Mouse (Mus musculus) right cerebral cortex, postnatal 10 days (tissue): Measurements from ENCODE around the gene Rdm1.
"Not testable (repeated sequence)": the region's sequence is repeated elsewhere in the genome, so short reads cannot be mapped to it uniquely, and the experiment has no call there.

ENCODE experiments used
- DNase-seq, 2 experiments: peaks; one replicate each; pipeline ENCODE4 v3.0.0; 2021; ENCODE audit warnings: low spot score in 2 of 2

Gene Rdm1

DNA sequence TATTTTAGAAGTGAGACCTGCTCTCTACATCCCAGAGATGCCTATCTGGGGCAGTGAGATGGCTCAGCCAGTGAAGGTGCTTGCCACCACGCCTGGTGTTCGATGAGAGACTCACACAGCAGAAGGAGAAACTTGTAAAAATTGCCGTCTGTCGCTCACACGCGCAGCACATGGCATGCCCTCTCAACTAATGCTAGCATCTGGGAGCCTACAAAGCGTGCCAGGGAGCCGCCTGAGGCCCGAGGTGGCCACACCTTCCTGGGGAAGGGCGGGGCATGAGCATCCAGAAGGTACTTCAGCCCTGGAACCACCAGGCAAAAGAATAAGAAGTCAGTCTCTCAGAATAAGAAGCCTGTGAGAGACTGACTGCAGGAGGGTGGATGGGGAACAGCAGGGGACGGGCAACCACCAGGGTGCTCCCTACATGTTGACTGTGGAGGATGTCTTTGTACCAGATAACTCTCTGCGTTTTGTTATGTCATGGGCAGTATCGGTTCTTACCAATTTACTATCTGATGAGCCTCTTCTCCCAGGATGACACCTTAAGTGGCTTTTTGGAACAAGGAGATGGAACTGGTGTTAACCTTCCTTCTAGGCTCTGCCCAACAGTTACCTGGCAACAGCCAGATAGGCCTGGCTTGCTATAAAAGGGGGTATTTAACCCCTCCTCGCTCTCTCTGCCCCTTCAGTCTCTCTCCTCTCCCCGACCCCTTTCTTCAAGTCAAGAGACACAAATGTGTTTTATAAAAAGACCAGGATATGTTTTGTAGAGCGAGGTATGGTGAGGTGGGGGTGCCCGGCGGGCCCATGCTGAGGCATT lies 9.8 kb upstream of the Rdm1 start:
- no peak for DNase-seq

DNA sequence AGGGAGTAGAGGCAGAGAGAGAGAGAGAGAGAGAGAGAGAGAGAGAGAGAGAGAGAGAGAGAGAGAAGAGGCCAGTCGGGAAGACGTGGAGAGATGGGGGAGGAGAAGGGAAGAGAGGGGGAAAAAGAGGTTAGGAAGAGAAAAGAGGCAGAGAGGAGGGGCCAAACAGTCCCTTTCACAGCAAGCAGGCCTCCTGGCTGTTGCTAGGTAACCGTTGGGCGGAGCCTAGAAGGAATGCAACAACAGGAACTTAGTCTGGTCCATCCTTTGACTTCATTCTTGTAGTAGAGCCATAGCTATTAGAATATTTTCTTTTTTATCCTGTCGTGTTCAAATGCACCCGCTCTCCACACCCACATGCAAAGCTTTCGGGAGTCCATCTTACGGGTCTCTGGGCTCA lies 9.1 kb upstream of the Rdm1 start:
- DNase-seq = peak; percentile 62 to 76

DNA sequence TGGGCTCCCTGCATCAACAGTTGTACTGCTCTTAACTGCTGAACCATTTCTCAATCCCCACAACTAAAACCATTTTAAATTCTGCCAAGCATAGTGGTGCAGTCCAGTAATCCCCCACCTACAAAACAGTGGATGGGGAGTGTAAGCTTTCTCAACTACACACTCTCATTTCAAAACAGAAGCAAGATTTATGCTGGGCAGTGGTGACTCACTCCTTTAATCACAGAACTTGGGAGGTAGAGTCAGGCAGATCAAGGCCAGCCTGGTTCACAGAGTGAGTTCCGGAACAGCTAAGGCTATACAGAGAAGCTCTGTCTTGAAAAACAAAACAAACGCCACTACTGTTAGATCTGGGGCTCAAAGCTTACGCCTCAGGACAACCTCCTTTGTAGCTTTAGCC lies 8.4 kb upstream of the Rdm1 start:
- DNase-seq = no peak

DNA sequence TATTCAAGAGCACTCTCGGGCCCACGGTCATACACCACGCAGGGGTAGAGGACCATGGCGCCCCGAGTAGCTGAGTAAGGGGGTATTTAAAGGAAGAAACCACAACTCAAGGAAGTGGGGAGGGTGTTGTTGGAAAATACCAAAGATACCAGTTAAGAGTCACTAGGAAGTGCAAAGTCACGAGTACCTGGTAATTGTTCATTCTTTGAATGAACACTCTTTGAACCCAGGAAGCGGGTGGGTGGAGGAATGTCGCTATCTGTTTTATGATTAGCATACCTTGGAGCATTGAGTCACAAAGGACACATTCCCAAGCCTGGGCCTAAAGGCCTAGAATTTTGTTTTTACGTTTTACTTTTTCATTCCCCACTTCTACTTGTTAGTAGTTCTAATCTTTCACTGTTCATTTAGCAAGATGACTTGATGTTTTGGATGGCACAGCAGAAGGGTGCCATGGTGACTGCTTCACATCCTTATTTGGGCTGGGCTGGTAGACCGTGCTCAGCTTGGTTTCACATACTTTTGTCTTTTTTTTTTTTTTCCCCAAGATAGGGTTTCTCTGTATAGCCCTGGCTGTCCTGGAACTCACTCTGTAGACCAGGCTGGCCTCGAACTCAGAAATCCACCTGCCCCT lies 6.9 kb upstream of the Rdm1 start:
- DNase-seq = not testable (repeated sequence)

DNA sequence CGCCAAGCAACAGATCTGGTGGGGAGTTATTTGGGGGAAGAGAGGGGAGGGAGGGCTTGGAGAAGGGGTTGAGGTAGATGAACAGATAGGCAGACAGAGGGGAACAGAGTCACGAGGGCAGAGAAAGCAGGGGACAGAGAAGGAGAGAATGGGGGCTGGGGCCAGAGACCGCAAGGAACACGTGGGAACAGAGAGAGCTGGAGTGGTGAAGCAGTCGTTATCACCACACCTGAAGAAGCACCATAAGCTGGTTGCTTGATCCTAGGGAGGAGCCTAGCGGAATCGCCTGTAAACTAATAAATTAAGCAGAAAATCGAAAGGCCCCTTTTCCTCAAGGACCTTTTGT lies 373 bp upstream of the Rdm1 start:
- peak in 1 of 2 experiments; percentile 58 for DNase-seq

DNA sequence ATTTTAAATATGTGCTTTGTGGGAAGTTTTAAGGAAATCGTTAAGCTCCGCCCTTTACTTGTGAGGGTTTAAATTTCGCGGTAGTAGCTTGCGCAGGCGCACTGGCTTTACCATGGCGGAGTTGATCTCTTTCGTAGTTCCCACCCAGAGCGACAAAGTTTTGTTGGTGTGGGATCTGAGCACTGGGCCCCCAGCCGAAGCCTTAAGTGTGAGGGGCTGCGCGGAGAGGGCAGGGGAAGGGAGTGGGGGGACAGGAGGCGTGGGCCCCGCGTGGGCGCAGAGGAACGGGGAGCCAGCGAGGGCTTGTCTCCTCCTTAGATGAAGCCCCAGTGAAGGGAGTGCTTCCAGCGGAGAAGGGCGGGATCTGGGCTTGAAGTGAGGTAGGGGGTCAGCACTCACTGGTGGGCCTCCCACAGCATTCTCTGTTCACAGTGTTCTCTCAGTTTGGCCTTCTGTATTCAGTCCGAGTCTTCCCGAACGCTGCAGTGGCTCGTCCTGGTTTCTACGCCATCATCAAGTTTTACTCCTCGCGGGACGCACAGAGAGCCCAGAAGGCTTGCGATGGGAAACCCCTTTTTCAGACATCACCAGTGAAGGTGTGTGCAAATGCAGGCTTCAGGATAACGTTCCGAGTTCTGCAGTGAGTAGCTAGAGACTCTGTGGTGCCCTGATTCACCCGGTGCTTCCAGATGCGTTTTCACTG lies 1.0 kb downstream of the Rdm1 start:
- DNase-seq = peak; percentile 89 to 92

DNA sequence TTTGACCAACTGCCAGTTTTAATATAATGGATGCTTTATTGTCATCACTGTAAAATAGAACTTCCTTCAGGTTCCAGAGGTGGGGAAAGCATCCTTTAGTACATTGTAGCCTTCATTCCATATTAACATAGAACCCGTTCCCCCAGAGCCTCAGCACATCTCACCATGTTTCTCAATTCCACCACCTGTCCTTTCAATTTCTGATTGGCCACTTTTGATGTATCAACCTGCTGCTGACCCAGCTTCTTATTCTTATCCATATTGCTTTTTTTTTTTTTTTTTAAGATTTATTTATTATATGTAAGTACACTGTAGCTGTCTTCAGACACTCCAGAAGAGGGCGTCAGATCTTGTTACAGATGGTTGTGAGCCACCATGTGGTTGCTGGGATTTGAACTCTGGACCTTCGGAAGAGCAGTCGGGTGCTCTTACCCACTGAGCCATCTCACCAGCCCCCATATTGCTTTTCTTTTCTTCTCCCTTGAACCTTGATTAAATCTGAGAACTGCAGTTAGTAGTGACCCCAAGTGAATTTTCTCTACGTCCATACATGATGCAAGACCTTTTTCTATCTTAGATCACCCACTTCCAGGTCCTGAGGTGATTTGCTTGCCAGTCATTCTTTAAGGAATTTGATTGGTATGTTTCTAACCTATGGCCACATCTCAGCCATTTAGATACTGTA lies 1.9 kb downstream of the Rdm1 start:
- not testable (repeated sequence) for DNase-seq

DNA sequence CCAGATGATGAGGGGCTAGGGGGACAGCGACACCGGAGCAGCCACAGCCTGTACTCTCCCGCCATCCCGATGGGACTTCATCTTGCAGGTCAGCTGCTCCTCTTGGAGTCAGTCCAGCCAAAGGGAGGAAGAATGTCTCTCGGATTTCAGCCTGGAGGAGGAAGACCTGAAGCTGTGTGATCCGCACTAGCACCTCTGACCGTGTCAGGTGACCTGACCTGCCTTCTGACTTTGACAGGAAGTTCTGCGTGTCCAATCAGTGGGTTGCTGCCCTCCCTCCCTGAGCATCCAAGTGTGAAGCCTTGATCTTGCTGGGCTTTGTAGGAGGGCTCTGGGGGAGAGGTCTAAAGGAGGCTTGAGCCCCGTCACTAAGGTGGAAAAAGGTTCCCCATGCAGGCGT lies 8.7 kb downstream of the Rdm1 start:
- DNase-seq = no peak

DNA sequence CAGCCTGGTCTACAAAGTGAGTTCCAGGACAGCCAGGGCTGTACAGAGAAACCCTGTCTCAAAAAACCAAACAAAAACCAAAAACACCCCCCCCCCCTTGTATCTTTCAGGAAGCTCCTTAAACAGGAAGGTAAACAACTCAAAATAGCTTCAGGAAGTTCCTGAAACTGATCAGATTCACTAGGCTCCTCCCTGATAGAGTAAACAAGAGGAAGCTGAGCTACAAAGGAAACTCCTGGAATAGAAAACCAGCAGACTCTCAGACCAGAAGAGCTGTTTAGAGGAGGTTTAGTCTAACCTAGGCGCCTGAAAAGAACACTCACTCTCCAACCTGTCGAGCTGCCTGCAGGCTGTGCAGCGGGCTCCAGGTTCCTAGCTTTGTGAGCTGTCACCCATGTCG lies 12.8 kb downstream of the Rdm1 start:
- no peak for DNase-seq

DNA sequence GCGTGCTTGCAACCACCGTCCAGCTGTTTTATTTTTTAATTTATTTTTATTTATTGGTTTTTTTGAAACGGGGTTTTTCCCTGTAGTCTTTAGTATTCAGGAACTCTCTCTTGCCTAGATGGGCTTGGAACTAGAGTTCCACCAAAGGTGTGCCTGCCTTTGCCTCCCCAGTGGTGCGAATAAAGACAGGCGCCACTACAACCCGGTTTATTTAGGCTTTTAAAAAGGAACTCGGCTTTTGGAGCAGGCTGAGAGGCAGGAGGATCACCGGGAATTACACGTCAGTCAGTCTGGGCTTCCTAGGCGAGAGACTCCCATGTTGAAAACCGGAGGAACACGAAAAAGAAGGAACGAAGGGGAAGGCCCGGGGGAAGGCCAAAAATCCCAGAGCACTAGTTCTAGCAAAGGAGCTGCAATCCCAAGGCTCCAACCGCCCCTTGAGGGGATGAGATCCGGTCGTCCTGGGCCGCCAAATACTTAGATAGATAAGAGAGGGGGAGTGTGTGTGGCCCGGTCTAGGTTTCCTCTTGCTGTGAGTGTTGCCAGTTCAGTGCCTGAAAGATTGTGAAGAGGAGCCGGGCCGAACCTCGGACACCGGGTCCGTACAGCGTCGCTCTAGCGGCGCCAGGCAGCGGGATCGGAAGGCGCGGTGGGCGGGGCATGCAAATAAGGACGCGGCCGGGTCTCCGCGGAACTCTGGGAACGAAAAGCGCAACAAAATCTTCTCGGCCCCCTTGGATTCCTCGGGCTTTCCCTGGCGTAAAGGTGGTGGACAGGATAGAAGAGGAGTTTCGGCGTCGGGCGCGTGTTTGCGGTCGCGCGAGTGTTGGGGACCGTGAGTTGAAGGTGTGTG lies 14.1 kb downstream of the Rdm1 start:
- peak; percentile 89 for DNase-seq

DNA sequence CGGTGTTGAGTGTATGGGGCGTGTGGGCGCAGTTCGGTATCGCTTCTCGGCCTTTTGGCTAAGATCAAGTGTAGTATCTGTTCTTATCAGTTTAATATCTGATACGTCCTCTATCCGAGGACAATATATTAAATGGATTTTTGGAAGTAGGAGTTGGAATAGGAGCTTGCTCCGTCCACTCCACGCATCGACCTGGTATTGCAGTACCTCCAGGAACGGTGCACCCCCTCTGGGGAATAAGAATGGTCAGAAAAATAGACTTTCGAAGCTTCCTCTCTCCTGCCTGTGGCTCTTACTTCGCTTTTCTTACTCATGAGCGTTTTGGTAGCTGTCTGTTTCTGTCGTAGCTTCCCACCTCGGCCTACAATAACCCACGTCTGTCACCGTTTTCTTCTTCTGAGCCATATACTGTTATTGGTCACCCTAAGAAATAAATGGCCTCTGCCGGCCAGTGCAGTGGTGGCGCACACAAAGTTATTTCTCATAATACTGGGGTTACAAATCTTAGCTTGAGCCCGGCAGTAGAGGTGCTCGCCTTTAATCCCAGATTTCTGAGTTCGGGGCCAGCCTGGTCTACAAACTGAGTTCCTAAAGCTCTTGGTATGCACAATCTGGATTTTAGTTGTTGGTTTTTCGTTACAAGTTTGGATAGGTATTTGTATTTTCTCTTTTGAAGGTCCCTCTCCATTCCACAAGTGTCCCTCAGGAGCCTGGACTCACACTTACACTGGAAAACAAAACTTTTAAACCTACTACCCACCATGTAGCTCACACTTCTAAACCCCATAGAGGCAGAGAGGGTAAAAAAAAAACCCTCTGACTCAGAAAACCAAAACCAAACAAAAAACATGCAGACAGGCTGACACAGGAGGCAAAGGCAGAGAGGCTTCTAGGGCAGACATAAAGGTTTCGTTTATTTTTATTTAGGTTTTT lies 15.0 kb downstream of the Rdm1 start:
- peak; percentile 62 to 82 for DNase-seq

DNA sequence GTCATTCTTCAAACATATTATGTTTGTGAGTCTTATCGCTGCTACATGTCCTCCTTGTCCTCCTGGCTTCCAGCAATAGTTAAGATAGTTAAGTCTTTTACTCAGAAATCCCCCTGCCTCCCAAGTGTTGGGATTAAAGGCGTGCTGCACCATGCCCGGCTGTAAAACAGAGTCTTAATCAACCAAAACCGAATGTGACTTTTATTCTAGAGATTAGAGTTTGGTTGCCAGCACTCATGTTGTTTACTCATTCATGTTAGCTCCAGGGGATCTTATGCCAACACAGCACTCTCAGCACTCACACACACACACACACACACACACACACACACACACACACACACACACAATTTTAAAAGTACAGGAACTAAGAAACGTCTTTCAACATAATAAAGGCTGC lies 15.9 kb downstream of the Rdm1 start:
- DNase-seq = no peak

DNA sequence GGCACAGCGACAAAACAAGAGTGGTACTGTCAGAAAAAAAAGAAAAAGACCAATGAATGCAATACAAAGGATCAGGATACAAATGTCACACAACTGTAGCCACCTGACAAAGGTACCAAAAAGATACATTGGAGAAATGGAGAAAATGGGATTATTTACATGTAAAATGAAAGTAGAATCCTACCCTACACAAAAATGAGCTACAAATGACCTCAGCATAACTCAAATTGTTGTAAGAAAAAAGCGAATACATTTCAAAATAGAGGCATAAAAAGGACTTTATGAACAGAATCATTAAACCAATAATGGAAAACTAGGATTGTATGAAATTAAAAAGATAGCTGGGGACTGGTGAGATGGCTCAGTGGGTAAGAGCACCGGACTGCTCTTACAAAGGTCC lies 17.6 kb downstream of the Rdm1 start:
- DNase-seq = no peak

DNA sequence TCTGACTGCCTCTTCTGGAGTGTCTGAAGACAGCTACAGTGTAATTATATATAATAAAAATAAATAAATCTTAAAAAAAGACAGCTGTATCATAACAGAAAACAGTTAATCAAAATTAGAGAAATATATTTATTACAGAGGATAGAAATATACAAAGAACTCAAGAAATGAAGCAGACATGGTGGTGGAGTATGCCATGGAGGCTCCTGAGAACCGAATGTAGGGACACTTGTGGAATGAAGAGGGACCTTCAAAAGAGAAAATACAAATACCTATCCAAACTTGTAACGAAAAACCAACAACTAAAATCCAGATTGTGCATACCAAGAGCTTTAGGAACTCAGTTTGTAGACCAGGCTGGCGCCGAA lies 18.0 kb downstream of the Rdm1 start:
- not testable (repeated sequence) for DNase-seq

DNA sequence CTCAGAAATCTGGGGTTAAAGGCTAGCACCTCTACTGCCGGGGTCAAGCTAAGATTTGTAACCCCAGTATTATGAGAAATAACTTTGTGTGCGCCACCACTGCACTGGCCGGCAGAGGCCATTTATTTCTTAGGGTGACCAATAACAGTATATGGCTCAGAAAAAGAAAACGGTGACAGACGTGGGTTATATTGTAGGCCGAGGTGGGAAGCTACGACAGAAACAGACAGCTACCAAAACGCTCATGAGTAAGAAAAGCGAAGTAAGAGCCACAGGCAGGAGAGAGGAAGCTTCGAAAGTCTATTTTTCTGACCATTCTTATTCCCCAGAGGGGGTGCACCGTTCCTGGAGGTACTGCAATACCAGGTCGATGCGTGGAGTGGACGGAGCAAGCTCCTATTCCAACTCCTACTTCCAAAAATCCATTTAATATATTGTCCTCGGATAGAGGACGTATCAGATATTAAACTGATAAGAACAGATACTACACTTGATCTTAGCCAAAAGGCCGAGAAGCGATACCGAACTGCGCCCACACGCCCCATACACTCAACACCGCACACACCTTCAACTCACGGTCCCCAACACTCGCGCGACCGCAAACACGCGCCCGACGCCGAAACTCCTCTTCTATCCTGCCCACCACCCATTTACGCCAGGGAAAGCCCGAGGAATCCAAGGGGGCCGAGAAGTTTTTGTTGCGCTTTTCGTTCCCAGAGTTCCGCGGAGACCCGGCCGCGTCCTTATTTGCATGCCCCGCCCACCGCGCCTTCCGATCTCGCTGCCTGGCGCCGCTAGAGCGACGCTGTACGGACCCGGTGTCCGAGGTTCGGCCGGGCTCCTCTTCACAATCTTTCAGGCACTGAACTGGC lies 18.7 kb downstream of the Rdm1 start:
- peak; percentile 76 to 86 for DNase-seq

DNA sequence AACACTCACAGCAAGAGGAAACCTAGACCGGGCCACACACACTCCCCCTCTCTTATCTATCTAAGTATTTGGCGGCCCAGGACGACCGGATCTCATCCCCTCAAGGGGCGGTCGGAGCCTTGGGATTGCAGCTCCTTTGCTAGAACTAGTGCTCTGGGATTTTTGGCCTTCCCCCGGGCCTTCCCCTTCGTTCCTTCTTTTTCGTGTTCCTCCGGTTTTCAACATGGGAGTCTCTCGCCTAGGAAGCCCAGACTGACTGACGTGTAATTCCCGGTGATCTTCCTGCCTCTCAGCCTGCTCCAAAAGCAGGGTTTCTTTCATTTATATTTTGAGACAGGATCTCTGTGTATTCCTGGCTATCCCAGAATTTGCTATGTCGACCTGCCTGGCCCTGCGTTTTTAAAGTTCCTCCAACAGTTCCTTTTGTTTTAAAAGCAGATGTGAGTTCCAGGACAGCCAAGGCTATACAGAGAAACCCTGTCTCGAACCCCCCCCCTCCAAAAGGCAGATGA lies 19.3 kb downstream of the Rdm1 start:
- DNase-seq = not testable (repeated sequence)

DNA sequence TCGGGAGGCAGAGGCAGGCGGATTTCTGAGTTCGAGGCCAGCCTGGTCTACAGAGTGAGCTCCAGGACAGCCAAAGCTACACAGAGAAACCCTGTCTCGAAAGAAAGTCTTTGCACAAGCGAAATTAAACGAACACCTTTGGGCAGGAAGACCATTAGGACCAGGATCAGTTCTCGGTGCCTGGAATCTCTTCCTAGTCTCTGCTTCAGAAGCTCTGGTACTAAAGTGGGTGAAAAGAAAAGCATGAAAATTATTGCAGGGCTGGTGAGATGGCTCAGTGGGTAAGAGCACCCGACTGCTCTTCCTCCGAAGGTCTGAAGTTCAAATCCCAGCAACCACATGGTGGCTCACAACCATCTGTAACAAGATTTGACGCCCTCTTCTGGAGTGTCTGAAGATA lies 20.1 kb downstream of the Rdm1 start:
- DNase-seq = not testable (repeated sequence)

DNA sequence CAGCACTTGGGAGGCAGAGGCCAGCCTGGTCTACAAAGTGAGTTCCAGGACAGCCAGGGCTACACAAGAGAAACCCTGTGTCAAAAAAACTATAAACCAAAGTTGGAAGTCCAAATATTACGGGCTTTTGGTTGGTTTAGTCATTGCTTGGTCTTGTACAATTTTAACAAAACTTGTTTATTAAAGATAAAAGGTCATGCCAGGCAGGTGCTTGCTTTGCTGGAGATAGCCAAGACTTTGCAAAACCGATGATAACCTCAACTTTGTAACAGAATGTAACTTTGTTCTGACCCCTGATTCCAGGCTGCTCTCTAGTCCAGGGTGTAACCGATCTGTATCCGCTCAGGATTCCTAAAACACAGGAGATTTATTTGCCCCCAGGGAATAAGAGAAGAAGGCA lies 29.4 kb downstream of the Rdm1 start:
- no peak for DNase-seq

DNA sequence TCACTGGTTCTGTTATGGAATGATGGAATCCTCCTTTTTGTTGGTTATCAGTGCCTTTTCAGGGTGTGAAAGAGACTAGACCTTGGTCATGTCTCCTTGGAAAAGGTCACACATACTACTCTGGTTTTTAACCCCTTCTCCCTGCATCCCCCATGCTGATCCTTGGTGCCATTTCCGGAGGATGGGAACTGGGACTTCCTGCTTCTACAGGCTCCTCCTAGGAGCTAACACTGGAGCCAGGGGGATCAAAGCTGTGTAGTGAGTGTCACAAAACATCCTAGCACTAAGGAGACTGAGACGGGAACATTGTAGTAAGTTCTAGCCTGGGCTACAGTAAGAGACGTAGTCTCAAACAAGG lies 30.5 kb downstream of the Rdm1 start:
- DNase-seq = no peak
